Mouse (Mus musculus) spleen, adult 12 weeks (tissue): ENCODE results near the gene Gng12.

Experiments
- DNase-seq: peaks from one replicate; pipeline ENCODE4 v3.0.0; 2022; ENCODE audit warnings: low spot score

Gng12 gene

GRCm38 (mm10) chr6:66917032-66917431 is 20.8 kb downstream of the Gng12 start:
- DNase-seq: no peak

GRCm38 (mm10) chr6:66920786-66921185 is 24.6 kb downstream of the Gng12 start:
- no peak for DNase-seq

- no peak for DNase-seq
Measured at GRCm38 (mm10) chr6:66921755-66922154, 25.6 kb downstream of the Gng12 start.

GRCm38 (mm10) chr6:66922501-66922900 is 26.3 kb downstream of the Gng12 start:
- no peak for DNase-seq

- no peak for DNase-seq
Measured at GRCm38 (mm10) chr6:66923851-66924250, 27.7 kb downstream of the Gng12 start.

GRCm38 (mm10) chr6:66924315-66924965 is 28.2 kb downstream of the Gng12 start:
- DNase-seq: no peak

- no peak for DNase-seq
Measured at GRCm38 (mm10) chr6:66926269-66926668, 30.1 kb downstream of the Gng12 start.

GRCm38 (mm10) chr6:66928972-66929645 is 32.9 kb downstream of the Gng12 start:
- DNase-seq: no peak

GRCm38 (mm10) chr6:66929694-66930093 is 33.5 kb downstream of the Gng12 start:
- no peak for DNase-seq

GRCm38 (mm10) chr6:66932206-66932819 is 36.1 kb downstream of the Gng12 start:
- DNase-seq: no peak

GRCm38 (mm10) chr6:66940656-66941235 is 44.5 kb downstream of the Gng12 start:
- no peak for DNase-seq

GRCm38 (mm10) chr6:66941792-66942191 is 45.6 kb downstream of the Gng12 start:
- DNase-seq: no peak

- no peak for DNase-seq
Measured at GRCm38 (mm10) chr6:66942826-66943225, 46.6 kb downstream of the Gng12 start.

GRCm38 (mm10) chr6:66943367-66944189 is 47.4 kb downstream of the Gng12 start:
- DNase-seq: no peak

- no peak for DNase-seq
Measured at GRCm38 (mm10) chr6:66944190-66945003, 48.2 kb downstream of the Gng12 start.

- no peak for DNase-seq
Measured at GRCm38 (mm10) chr6:66945004-66945356, 48.8 kb downstream of the Gng12 start.

GRCm38 (mm10) chr6:66948111-66948510 is 51.9 kb downstream of the Gng12 start:
- no peak for DNase-seq

- no peak for DNase-seq
Measured at GRCm38 (mm10) chr6:66948848-66949247, 52.7 kb downstream of the Gng12 start.

GRCm38 (mm10) chr6:66951726-66952418 is 55.7 kb downstream of the Gng12 start:
- DNase-seq: no peak

GRCm38 (mm10) chr6:66953951-66954519 is 57.8 kb downstream of the Gng12 start:
- DNase-seq: no peak
